Mouse (Mus musculus) CD4-positive naive resting alpha-beta T cell, adult 76 days (primary cell): ENCODE data around the gene Clhc1. TPM values are rescaled to one million over a fixed set of nuclear protein-coding genes. Genes with fewer than 3 reads are reported as not detected.

ENCODE experiments used
- total RNA-seq: library from RNA; stranded (reverse); gene quantifications from one replicate; pipeline ENCODE4 v1.2.4, GENCODE M21; 2023

Clhc1 gene
- total RNA-seq, result 0.44 TPM

DNA sequence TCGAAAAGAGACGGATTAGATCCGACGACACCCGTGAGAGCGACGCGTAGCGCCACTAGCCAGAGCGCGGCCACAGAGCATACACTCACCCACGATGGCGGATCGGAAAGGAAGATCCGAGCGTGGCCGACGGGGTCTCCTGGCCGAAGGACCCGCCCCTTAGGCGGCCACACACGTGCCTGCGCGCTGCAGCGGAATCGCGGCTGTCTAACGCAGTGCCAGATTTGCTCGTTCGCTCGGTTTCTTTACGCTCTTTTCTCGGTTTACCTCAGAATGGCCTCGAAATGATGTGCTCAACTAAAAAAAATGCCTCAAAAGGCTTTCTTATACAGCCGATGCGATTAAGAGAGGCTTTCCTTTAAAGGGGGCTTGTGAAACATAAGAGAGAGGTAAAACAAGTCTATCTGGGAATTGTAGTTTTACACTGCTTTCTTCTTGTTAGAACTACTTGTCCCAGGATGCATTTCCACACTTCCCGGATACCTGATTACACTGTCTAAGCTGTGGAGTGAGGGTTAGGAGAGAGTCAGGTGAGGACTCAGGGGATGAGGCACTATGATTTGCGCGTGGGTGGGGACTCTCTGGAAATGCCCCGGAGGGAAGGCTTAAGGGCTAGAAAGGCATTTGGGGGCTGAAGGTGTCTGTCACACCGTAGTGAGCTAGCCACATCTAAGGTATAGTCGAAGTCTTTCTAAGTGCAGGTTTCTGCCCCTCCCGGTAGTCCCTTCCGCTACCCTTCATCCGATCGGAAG is at the start of gene Clhc1, which contains the start of gene Rps27a:
Gene Clhc1, plus strand, starts transcription at position 199 of the 752 bp plus-strand sequence.
Gene Rps27a, minus strand, starts transcription at position 358 of the 752 bp plus-strand sequence.

GRCm38 (mm10) chr11:29514682-29515412 is 32.9 kb upstream of the Clhc1 start, which contains the start of gene Prorsd1:
Gene Prorsd1 (minus strand): TSS chr11:29515033.

DNA sequence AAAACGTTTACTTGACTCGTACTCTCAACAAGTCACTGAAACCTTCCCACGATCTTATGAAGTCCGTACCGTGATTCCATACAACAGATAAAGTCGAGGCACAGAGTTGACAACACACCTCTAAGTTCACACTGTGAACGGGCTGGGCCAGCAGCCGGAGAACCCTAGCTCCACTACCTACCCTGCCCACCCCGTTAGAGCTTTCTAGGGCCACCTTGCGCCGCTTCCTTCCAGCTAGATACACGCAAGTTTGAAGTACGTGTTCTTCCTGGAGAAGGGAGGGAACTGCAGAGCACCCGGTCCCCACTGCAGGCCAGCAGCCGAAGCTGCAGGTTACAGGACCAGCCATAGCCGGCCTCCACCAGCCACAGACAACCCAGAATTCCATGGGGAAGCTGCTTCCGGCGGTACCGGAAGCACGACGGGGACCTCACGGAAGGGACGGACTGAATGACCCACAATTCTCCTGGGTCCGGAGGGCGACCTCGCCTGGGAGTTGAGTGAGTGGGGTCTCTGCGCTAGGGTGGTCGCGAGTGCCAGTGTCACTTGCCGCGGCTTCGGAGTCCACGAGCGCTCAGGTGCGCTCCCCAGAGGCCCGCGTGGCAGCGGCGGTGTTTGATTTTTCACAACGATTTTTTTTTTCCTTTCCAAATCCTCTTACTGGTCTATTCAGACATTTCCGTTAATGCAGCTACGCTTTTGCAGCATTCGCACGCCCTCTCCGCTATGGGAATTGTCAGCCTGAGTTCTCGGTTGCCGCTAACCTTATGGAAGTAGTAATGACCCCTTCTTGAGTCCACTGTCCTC is 21.6 kb upstream of the Clhc1 start, which contains the start of gene Mtif2:
Gene Mtif2, plus strand, starts transcription at position 421 of the 807 bp plus-strand sequence.

Other genes starting within 250 kb of the Clhc1 start
- gene Ccdc88a, start 174.3 kb upstream of the Clhc1 start, total RNA-seq, result 5.7 TPM
- gene Prorsd1, start 32.9 kb upstream of the Clhc1 start, total RNA-seq, result 22.0 TPM
- gene Mtif2, start 21.5 kb upstream of the Clhc1 start, total RNA-seq, result 19.2 TPM
- gene Rps27a, start 159 bp downstream of the Clhc1 start, total RNA-seq, result 1,996 TPM
- 80.1 TPM for gene Rtn4, start 145.0 kb downstream of the Clhc1 start, total RNA-seq